Mouse (Mus musculus) megakaryocyte-erythroid progenitor cell, adult 5-6 weeks (primary cell): Measurements from ENCODE around the gene Tnf. TPM values are rescaled to one million over a fixed set of nuclear protein-coding genes. Genes with fewer than 3 reads are reported as not detected.

Experiments
- ATAC-seq: replicated peaks from 2 replicates; pipeline ENCODE4 v1.8.0; 2016; ENCODE audit warnings: mild to moderate bottlenecking, inconsistent platforms; ENCODE audit not compliant: severe bottlenecking, poor library complexity, low FRiP score, low TSS enrichment
- total RNA-seq, 2 experiments: library from RNA; stranded (forward) in 1 of 2; stranded (reverse) in 1 of 2; fragments of 200-1000, 215-1000 nt in 1 of 2; fragments of >200 nt in 1 of 2; fragmentation: Nextera tagmentation in 1 of 2; gene quantifications; 2 replicates each; pipeline ENCODE4 v1.2.3; 2014 to 2017

Gene Tnf
- total RNA-seq, 2 experiments from 2014 or later: 7.7 TPM; not detected in 1

- ATAC-seq: peak; percentile 80
These were observed 15.9 kb downstream of the Tnf start for GRCm38 (mm10) chr17:35185639-35186611.

GRCm38 (mm10) chr17:35180093-35180492 lies 21.7 kb downstream of the Tnf start:
- no peak for ATAC-seq

GRCm38 (mm10) chr17:35178528-35178927 lies 23.3 kb downstream of the Tnf start:
- peak; percentile 89 for ATAC-seq

- ATAC-seq: no peak
These were observed 25.8 kb downstream of the Tnf start, which contains the start of gene Aif1 for GRCm38 (mm10) chr17:35175968-35176367. Gene Aif1, minus strand, starts transcription at chr17:35176068.

- ATAC-seq: no peak
These were observed 26.4 kb downstream of the Tnf start for GRCm38 (mm10) chr17:35175382-35175781.

GRCm38 (mm10) chr17:35174201-35174977 lies 27.4 kb downstream of the Tnf start:
- ATAC-seq: no peak

GRCm38 (mm10) chr17:35173329-35173728 lies 28.5 kb downstream of the Tnf start:
- ATAC-seq: no peak

- no peak for ATAC-seq
These were observed 29.2 kb downstream of the Tnf start for GRCm38 (mm10) chr17:35172445-35173234.

GRCm38 (mm10) chr17:35168541-35169207 lies 33.1 kb downstream of the Tnf start:
- no peak for ATAC-seq

- no peak for ATAC-seq
These were observed 34.0 kb downstream of the Tnf start for GRCm38 (mm10) chr17:35167794-35168193.

- ATAC-seq: peak; percentile 27; the same call in 1 of the 2 replicates
These were observed 35.3 kb downstream of the Tnf start for GRCm38 (mm10) chr17:35166352-35167035.

- ATAC-seq: no peak
These were observed 36.2 kb downstream of the Tnf start for GRCm38 (mm10) chr17:35165451-35166155.

GRCm38 (mm10) chr17:35164568-35165450 lies 37.0 kb downstream of the Tnf start, which contains the start of gene Prrc2a:
Gene Prrc2a, minus strand, starts transcription at chr17:35164897.
- ATAC-seq: peak; percentile 88

GRCm38 (mm10) chr17:35164218-35164567 lies 37.6 kb downstream of the Tnf start:
- ATAC-seq: no peak

- ATAC-seq: no peak
These were observed 38.3 kb downstream of the Tnf start for GRCm38 (mm10) chr17:35163326-35164081.

- no peak for ATAC-seq
These were observed 39.1 kb downstream of the Tnf start for GRCm38 (mm10) chr17:35162730-35163129.
